Mouse (Mus musculus): ENCODE data around the gene Gm49405.
A peak's percentile ranks its signal among the peaks of the same experiment; 100 is the strongest.
"Not testable (repeated sequence)": the region's sequence is repeated elsewhere in the genome, so short reads cannot be mapped to it uniquely, and the experiment has no call there.

Gm49405 gene

GRCm38 (mm10) chr19:4000119-4000900, at the start of gene Gm49405, which contains the start of gene Nudt8:
TSS of gene Gm49405 (plus strand) at chr19:4000626.
TSS of gene Nudt8 (plus strand) at chr19:4000580.
- DNase-seq (ENCODE audit: low spot score in 2 of 2), result peak; percentile 92 to 96

GRCm38 (mm10) chr19:3951461-3951860, 49.0 kb upstream of the Gm49405 start:
- DNase-seq (ENCODE audit: low spot score in 2 of 2), result no peak

DNA sequence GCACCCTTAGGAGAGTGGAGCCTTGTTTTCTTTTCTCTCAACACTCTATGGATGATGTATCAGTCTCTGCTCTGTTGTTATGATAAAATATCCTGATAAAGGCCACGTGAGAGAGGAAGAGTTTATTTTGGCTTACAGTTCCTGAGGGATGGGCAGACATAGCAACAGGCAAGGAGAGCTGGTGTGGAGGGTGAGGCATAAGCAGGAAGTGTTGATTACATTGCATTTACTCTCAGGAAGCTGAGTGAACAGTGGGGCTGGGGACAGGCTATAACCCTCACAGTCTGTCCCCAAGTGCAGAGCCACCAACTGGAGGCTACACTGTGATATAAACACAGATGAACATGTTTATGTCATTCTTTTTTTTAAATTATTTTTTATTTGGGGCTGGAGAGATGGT, 48.3 kb upstream of the Gm49405 start:
- no peak for DNase-seq (ENCODE audit: low spot score in 2 of 2)

DNA sequence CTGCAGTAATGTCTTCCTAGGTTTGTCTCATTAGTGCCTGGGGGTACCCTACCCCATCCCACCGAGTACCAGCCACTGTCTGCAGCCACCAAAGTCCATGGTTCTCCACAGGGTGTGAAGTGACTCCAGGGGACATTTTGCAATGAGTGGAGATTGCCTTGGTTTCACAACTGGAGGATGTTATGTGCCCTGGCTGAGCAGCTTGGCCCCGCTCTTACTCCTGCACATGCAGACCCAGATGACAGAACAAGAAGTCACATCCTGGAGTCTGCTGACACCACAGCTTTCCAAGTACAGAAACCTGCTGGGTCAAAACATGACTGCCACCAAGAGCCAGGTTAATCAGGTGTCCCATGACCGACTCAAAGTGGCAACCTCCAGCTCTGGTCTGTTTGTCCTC, 45.4 kb upstream of the Gm49405 start:
- DNase-seq (ENCODE audit: low spot score in 2 of 2), result no peak

- DNase-seq (ENCODE audit: low spot score in 2 of 2), result no peak
Measured at GRCm38 (mm10) chr19:3955804-3956203, 44.6 kb upstream of the Gm49405 start.

- DNase-seq (ENCODE audit: low spot score in 2 of 2), result not testable (repeated sequence)
Measured at GRCm38 (mm10) chr19:3957296-3958036, 43.0 kb upstream of the Gm49405 start.

DNA sequence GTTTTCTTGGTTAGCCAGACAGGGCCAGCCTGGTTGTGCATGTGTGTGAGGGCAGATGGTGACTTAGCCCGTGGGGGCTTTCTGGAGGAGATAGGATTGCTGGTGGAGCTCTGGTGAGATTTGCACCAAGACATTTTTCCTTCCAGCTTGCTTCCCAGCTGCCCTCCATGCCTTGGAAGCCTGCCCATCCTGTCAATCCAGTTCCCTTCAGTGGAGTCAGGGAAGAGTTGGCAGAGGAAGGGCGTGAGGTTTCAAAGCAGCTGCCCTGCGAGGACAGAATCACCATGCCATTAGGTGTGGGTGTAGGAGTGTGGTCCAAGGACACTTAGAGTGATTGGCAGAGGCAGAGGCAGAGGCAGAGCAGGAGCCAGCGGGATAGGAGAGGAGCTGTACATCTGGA, 42.0 kb upstream of the Gm49405 start, which contains the start of gene Aldh3b3:
Aldh3b3 (plus strand) TSS at position 176 of the 400 bp plus-strand sequence.
- DNase-seq (ENCODE audit: low spot score in 2 of 2), result no peak

GRCm38 (mm10) chr19:3959030-3959429, 41.4 kb upstream of the Gm49405 start:
- DNase-seq (ENCODE audit: low spot score in 2 of 2), result no peak

DNA sequence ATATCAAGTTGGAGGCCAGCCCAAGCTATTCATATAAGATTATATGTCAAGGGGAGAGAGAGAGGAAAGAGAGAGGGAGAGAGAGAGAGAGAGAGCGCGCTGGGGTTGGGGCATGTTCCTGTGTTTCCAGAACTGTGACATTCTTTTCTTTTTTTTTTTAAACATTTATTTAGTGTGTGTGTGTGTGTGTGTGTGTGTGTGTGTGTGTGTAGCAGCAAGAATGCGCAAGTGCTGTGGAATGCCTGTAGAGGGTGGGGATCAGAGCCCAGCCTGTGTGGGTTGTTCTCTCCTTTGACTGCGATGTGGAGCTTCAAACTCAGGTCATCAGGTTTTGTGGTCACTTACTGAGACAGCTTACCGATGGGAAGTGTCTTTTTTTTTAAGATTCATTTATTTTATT, 40.2 kb upstream of the Gm49405 start:
- DNase-seq (ENCODE audit: low spot score in 2 of 2), result no peak

GRCm38 (mm10) chr19:3961805-3962204, 38.6 kb upstream of the Gm49405 start:
- DNase-seq (ENCODE audit: low spot score in 2 of 2), result not testable (repeated sequence)

GRCm38 (mm10) chr19:3962469-3962868, 38.0 kb upstream of the Gm49405 start:
- DNase-seq (ENCODE audit: low spot score in 2 of 2), result peak in 1 of 2 experiments; percentile 28

- DNase-seq (ENCODE audit: low spot score in 2 of 2), result no peak
Measured at GRCm38 (mm10) chr19:3964030-3964429, 36.4 kb upstream of the Gm49405 start.

- no peak for DNase-seq (ENCODE audit: low spot score in 2 of 2)
Measured at GRCm38 (mm10) chr19:3966330-3967075, 33.9 kb upstream of the Gm49405 start.

DNA sequence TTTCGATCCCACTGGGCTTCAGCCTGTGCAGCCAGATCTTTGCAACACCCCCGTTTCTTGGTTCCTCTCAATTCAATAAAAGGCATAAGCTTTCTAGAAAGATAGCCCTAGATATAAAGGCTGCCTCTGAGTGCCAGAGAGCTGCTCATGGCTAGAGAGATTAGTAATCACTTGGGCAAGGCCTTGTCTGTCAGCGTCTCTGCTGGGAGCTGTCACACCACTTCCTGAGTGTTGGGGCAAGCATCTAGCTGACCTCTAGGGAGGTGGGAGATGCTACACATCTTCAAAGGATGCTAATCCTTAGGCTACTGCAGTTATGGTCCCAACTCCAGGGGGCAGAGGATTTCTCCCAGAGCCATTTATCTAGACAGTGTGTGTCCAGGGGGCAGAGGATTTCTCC, 33.2 kb upstream of the Gm49405 start:
- DNase-seq (ENCODE audit: low spot score in 2 of 2), result no peak

DNA sequence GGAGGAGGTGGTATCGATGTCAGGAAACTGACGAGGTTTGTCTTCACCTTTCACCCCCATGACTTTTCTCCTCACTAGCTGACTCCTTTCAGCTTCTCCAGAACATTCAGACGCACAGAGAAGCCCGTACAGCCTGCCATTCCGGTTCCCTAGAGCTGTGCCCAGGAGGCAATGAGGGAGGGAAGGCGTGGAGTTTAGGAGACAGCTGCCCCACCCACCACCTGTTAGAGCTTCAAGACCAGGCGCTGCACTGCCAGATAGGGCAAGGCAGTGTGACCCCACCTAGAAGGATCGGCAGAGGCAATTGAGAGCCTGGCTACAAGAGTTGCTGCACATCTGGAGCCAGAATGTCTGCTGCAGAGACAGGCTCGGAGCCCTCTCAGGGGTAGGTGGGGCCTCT, 28.2 kb upstream of the Gm49405 start, which contains the start of gene Aldh3b2:
Aldh3b2 (plus strand) TSS at position 100 of the 400 bp plus-strand sequence.
- no peak for DNase-seq (ENCODE audit: low spot score in 2 of 2)

DNA sequence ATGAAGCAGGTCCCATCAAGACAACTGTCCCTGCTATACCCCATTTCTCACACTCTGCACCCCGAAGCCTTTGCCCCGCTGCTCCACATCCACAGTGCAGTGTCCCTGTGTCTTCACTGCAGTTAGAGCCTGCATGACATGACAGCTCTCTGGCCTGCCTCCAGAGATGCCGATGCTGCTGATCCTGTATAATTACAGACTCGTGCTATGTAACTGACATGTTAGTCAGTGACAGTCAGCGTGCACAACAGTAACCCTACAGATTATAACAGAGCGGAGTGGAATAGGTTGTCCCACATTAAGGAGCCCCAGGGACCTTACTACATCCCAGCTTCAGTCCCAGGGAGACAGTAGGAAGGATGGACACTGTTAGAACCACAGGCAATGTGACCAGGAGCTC, 25.8 kb upstream of the Gm49405 start:
- not testable (repeated sequence) for DNase-seq (ENCODE audit: low spot score in 2 of 2)

DNA sequence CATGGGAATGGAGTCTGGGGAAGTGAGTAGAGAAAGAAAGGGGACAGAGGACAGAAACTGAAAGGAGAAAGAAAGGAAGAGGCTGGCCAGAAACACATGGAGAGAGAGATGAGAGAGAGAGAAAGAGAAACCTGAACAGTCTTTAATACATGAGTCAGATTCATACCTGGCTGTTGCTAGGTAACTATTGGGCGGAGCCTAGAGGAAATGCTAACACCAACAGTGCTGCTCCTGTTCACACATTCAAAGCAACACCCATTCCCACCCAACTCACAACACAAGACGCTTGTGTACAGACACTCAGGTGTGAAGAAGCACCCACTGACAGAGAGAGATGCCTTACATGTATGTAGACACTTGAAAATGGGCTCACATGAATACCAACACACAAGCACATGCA, 24.6 kb upstream of the Gm49405 start:
- no peak for DNase-seq (ENCODE audit: low spot score in 2 of 2)

DNA sequence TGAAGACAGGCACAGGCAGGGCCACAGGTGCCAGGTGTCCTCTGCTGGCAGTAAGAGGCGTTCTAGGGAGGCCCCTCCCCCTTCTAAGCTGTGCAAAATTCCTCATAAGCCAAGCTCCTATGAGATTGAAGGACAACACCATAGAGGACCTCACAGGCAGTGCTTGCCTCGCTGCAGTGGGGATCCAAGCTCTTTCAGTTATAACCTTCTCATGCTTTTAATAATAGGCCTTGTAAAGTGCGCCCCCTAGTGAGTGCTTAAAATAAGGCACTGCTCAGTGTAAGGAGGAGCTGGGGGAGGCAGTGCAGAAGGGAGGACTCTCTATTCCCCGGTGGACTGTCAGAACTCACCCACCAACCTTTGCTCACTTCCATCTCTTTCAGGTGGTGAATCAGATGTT, 20.1 kb upstream of the Gm49405 start:
- DNase-seq (ENCODE audit: low spot score in 2 of 2), result peak; percentile 63 to 85

- DNase-seq (ENCODE audit: low spot score in 2 of 2), result no peak
Measured at GRCm38 (mm10) chr19:3980917-3981316, 19.5 kb upstream of the Gm49405 start.

GRCm38 (mm10) chr19:3983527-3984200, 16.8 kb upstream of the Gm49405 start:
- no peak for DNase-seq (ENCODE audit: low spot score in 2 of 2)

DNA sequence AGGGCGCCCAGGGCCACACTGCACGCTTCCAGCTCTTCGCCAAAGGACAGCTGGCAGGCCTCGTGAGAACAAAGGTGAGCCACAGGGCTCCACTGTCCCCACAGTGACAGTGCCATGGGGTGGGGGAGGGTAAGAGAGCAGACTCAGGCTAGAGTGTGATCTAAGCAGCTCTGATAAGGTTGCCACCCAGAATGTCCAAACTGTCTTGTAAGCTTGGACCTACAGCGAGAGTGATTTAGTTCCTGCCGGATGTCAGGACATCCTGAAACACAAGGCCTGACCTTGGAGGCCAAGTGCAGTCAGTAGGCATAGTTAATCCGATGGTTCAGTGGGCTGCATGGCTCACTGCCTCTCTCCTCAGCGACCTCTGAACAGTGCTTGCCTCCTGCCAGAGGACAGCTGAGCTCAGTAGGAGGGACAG, 15.2 kb upstream of the Gm49405 start:
- DNase-seq (ENCODE audit: low spot score in 2 of 2), result no peak
